Mouse (Mus musculus): ENCODE measurements around the gene Runx2.

The Runx2 gene

GRCm38 (mm10) chr17:44642126-44642525 is 172.5 kb downstream of the Runx2 start:
- in situ Hi-C loops (cut with MboI; ENCODE audit: low pct_unique_long_range_greater_than_20kb in 1 of 2, low sequenced_read_pairs in 2 of 2, unreplicated experiment in 1 of 2) = no loop called here

- in situ Hi-C loops (cut with MboI; ENCODE audit: low pct_unique_long_range_greater_than_20kb in 1 of 2, low sequenced_read_pairs in 2 of 2, unreplicated experiment in 1 of 2) = no loop called here
Observed at GRCm38 (mm10) chr17:44640910-44641309, 173.7 kb downstream of the Runx2 start.

GRCm38 (mm10) chr17:44639446-44639845 is 175.2 kb downstream of the Runx2 start:
- in situ Hi-C loops (cut with MboI; ENCODE audit: low pct_unique_long_range_greater_than_20kb in 1 of 2, low sequenced_read_pairs in 2 of 2, unreplicated experiment in 1 of 2) = no loop called here

- in situ Hi-C loops (cut with MboI; ENCODE audit: low pct_unique_long_range_greater_than_20kb in 1 of 2, low sequenced_read_pairs in 2 of 2, unreplicated experiment in 1 of 2) = no loop called here
Observed at GRCm38 (mm10) chr17:44637181-44637880, 177.3 kb downstream of the Runx2 start.

GRCm38 (mm10) chr17:44634486-44634885 is 180.1 kb downstream of the Runx2 start:
- in situ Hi-C loops (cut with MboI; ENCODE audit: low pct_unique_long_range_greater_than_20kb in 1 of 2, low sequenced_read_pairs in 2 of 2, unreplicated experiment in 1 of 2) = no loop called here

- in situ Hi-C loops (cut with MboI; ENCODE audit: low pct_unique_long_range_greater_than_20kb in 1 of 2, low sequenced_read_pairs in 2 of 2, unreplicated experiment in 1 of 2) = no loop called here
Observed at GRCm38 (mm10) chr17:44633607-44634415, 180.8 kb downstream of the Runx2 start.

DNA sequence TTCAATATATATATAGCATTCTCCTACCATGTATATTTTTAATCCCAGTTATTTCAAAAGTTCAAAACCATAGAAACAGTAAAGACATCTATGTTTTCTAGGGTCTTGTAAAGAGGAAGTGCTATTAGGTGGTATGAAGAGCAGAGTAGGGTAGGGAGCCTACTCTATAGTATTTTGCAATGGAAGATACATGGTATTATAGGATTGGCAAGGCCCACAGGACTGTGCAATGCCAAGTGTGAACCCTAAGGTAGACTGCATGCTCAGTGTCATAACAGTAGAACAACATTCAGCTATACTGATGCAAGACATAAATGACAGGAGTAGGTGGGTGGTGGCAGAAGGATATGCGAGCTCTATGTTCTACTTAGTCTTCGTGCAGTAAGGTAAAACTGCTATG is 181.7 kb downstream of the Runx2 start:
- in situ Hi-C loops (cut with MboI; ENCODE audit: low pct_unique_long_range_greater_than_20kb in 1 of 2, low sequenced_read_pairs in 2 of 2, unreplicated experiment in 1 of 2) = no loop called here

GRCm38 (mm10) chr17:44632292-44632691 is 182.3 kb downstream of the Runx2 start:
- in situ Hi-C loops (cut with MboI; ENCODE audit: low pct_unique_long_range_greater_than_20kb in 1 of 2, low sequenced_read_pairs in 2 of 2, unreplicated experiment in 1 of 2) = no loop called here

GRCm38 (mm10) chr17:44631577-44631976 is 183.0 kb downstream of the Runx2 start:
- in situ Hi-C loops (cut with MboI; ENCODE audit: low pct_unique_long_range_greater_than_20kb in 1 of 2, low sequenced_read_pairs in 2 of 2, unreplicated experiment in 1 of 2) = no loop called here

- in situ Hi-C loops (cut with MboI; ENCODE audit: low pct_unique_long_range_greater_than_20kb in 1 of 2, low sequenced_read_pairs in 2 of 2, unreplicated experiment in 1 of 2) = no loop called here
Observed at GRCm38 (mm10) chr17:44627317-44627716, 187.3 kb downstream of the Runx2 start.

- in situ Hi-C loops (cut with MboI; ENCODE audit: low pct_unique_long_range_greater_than_20kb in 1 of 2, low sequenced_read_pairs in 2 of 2, unreplicated experiment in 1 of 2) = no loop called here
Observed at GRCm38 (mm10) chr17:44623707-44624106, 190.9 kb downstream of the Runx2 start.

- in situ Hi-C loops (cut with MboI; ENCODE audit: low pct_unique_long_range_greater_than_20kb in 1 of 2, low sequenced_read_pairs in 2 of 2, unreplicated experiment in 1 of 2) = no loop called here
Observed at GRCm38 (mm10) chr17:44623271-44623670, 191.3 kb downstream of the Runx2 start.

DNA sequence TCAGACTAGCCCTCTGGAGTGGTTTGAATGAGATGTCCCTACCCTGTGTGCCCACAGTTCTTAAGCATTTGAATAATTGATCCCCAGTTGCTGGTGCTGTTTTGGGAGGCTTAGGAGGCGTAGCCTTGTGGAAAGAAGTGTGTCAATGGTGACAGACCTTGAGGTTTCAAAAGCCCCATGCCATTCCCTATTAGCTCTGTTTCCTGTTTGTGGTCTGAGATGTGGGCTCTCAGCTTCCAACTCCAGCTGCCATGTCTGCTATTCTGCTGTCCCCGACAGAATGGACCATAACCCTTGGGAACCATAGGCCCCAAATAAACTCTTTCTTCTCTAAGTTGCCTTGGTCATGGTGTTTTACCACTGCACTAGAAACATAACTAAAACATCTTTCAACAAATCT is 194.1 kb downstream of the Runx2 start:
- in situ Hi-C loops (cut with MboI; ENCODE audit: low pct_unique_long_range_greater_than_20kb in 1 of 2, low sequenced_read_pairs in 2 of 2, unreplicated experiment in 1 of 2) = no loop called here

- in situ Hi-C loops (cut with MboI; ENCODE audit: low pct_unique_long_range_greater_than_20kb in 1 of 2, low sequenced_read_pairs in 2 of 2, unreplicated experiment in 1 of 2) = no loop called here
Observed at GRCm38 (mm10) chr17:44618691-44619090, 195.9 kb downstream of the Runx2 start.

DNA sequence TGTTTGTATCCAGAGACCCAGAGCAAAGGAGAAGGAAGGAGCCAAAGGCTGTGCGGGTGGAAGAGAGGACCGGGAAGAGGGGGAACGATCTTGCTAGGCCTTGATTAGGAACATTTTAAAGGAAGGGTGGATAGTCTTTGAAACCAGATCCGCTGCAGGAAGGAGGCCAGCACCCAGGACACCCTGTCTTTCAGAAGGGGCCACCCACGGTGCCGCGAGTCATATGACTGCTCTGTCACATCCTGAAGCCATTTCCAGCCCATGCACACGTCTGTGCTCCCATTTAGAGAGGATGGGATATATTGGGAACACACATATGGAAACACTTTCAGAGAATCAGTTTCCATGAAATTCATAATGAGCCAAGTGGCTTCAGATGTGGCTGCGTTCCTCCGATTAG is 196.4 kb downstream of the Runx2 start:
- in situ Hi-C loops (cut with MboI; ENCODE audit: low pct_unique_long_range_greater_than_20kb in 1 of 2, low sequenced_read_pairs in 2 of 2, unreplicated experiment in 1 of 2) = no loop called here

DNA sequence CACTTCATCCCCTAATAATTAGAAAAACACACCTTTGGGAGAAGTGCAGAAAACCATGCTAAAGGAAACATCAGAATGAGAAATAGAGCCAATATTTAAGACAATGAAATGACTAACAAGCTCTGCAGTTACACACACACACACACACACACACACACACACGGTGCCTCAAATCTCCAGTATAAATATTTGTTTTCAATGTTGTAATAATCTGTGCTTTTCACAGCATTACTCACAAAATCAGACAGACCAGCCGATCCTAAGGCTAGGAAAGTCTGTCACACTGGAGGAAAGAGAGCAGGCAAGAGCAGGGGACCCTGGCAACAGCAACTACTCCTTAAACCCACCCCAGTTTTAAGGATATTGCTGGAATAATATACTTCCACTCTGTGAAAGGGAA is 196.9 kb downstream of the Runx2 start:
- in situ Hi-C loops (cut with MboI; ENCODE audit: low pct_unique_long_range_greater_than_20kb in 1 of 2, low sequenced_read_pairs in 2 of 2, unreplicated experiment in 1 of 2) = no loop called here

- in situ Hi-C loops (cut with MboI; ENCODE audit: low pct_unique_long_range_greater_than_20kb in 1 of 2, low sequenced_read_pairs in 2 of 2, unreplicated experiment in 1 of 2) = no loop called here
Observed at GRCm38 (mm10) chr17:44613716-44614715, 200.6 kb downstream of the Runx2 start.

- in situ Hi-C loops (cut with MboI; ENCODE audit: low pct_unique_long_range_greater_than_20kb in 1 of 2, low sequenced_read_pairs in 2 of 2, unreplicated experiment in 1 of 2) = no loop called here
Observed at GRCm38 (mm10) chr17:44612641-44613040, 202.0 kb downstream of the Runx2 start.

DNA sequence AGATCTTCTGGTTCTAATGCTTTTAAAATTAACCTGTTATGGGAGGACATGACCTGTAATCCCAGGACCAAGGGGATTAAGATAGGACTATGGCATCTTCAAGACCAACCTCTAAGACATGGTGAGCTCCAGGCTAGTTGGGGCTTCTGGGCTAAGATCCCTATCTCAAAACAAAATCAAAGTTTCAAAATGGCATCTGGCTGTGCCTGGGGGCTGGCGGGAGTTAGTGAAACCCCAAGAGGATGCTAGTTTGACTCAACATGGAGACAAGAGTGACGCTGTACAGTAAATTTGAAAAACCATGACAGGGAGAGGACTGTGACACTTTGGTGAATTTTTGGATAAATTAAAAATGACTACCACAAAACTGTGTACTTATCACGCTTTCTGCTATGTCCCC is 202.6 kb downstream of the Runx2 start:
- in situ Hi-C loops (cut with MboI; ENCODE audit: low pct_unique_long_range_greater_than_20kb in 1 of 2, low sequenced_read_pairs in 2 of 2, unreplicated experiment in 1 of 2) = no loop called here
